Mouse (Mus musculus) inflammation-experienced regulatory T-cells, adult 6 months (primary cell): Measurements from ENCODE around the gene Shld2. TPM values are rescaled to one million over a fixed set of nuclear protein-coding genes. Genes with fewer than 3 reads are reported as not detected.
"Not testable (repeated sequence)": the region's sequence is repeated elsewhere in the genome, so short reads cannot be mapped to it uniquely, and the experiment has no call there.

ENCODE experiments used
- ATAC-seq: one replicate; pipeline ENCODE4 v1.8.0; 2017
- polyA plus RNA-seq, 3 experiments: library from polyadenylated mRNA; unstranded; fragments of 100-300 nt; shearing (Covaris generic); gene quantifications; one replicate each; pipeline ENCODE4 v1.2.1; 2017

Gene Shld2
- polyA plus RNA-seq, 3 experiments from 2014 or later: 6.5 to 11.2 (median 9.5) TPM

- ATAC-seq: peak; percentile 42
These were observed 7.8 kb upstream of the Shld2 start for GRCm38 (mm10) chr14:34318113-34318512.

- peak; percentile 84 for ATAC-seq
These were observed 7.1 kb upstream of the Shld2 start for GRCm38 (mm10) chr14:34317431-34317830.

- no peak for ATAC-seq
These were observed 6.1 kb upstream of the Shld2 start for GRCm38 (mm10) chr14:34316346-34316745.

- no peak for ATAC-seq
These were observed 4.5 kb upstream of the Shld2 start for GRCm38 (mm10) chr14:34314796-34315195.

GRCm38 (mm10) chr14:34314383-34314782 lies 4.1 kb upstream of the Shld2 start:
- not testable (repeated sequence) for ATAC-seq

GRCm38 (mm10) chr14:34313612-34314011 lies 3.3 kb upstream of the Shld2 start:
- ATAC-seq: no peak

- no peak for ATAC-seq
These were observed 2.2 kb upstream of the Shld2 start for GRCm38 (mm10) chr14:34312339-34313048.

- no peak for ATAC-seq
These were observed 1.4 kb upstream of the Shld2 start for GRCm38 (mm10) chr14:34311691-34312090.

- peak; percentile 39 for ATAC-seq
These were observed 833 bp upstream of the Shld2 start for GRCm38 (mm10) chr14:34311021-34311631.

GRCm38 (mm10) chr14:34309907-34310233 lies 423 bp downstream of the Shld2 start:
- ATAC-seq: no peak

GRCm38 (mm10) chr14:34309266-34309665 lies 1.0 kb downstream of the Shld2 start:
- ATAC-seq: no peak

- ATAC-seq: no peak
These were observed 7.0 kb downstream of the Shld2 start for GRCm38 (mm10) chr14:34303265-34303680.

GRCm38 (mm10) chr14:34302681-34303242 lies 7.5 kb downstream of the Shld2 start:
- ATAC-seq: no peak

GRCm38 (mm10) chr14:34298871-34299700 lies 11.2 kb downstream of the Shld2 start:
- no peak for ATAC-seq

- no peak for ATAC-seq
These were observed 12.7 kb downstream of the Shld2 start for GRCm38 (mm10) chr14:34297634-34298033.

GRCm38 (mm10) chr14:34297038-34297437 lies 13.3 kb downstream of the Shld2 start:
- no peak for ATAC-seq

- ATAC-seq: no peak
These were observed 13.9 kb downstream of the Shld2 start for GRCm38 (mm10) chr14:34296350-34296749.

- no peak for ATAC-seq
These were observed 16.7 kb downstream of the Shld2 start for GRCm38 (mm10) chr14:34293641-34294040.

GRCm38 (mm10) chr14:34290229-34290628 lies 20.1 kb downstream of the Shld2 start:
- ATAC-seq: no peak

- ATAC-seq: no peak
These were observed 20.9 kb downstream of the Shld2 start for GRCm38 (mm10) chr14:34289259-34290015.

GRCm38 (mm10) chr14:34288396-34288795 lies 21.9 kb downstream of the Shld2 start:
- no peak for ATAC-seq

- ATAC-seq: no peak
These were observed 28.5 kb downstream of the Shld2 start for GRCm38 (mm10) chr14:34281736-34282269.
